Mouse (Mus musculus): ENCODE results near the gene Tbcc.

GRCm38 (mm10) chr17:46856471-46857360 lies 33.8 kb upstream of the Tbcc start:
- no peak for TF ChIP-seq CTCF (IDR thresholded peaks at IDR 0.05; ENCODE audit: low read depth, low read length)
- no peak for TF ChIP-seq EP300 (IDR thresholded peaks at IDR 0.05; ENCODE audit: insufficient read depth, low read depth, low read length)
- TF ChIP-seq POLR2A (IDR thresholded peaks at IDR 0.05; ENCODE audit: insufficient read depth, low read length), result no peak
